Mouse (Mus musculus) cerebellum, adult 2 months (tissue): ENCODE measurements around the gene Aftph.

Experiments used
- CTCF ChIP-seq: fragments of 200-500 bp; IDR thresholded peaks from 2 replicates; pipeline ENCODE4 v1.5.1; 2011; ENCODE audit warnings: low read depth, mild to moderate bottlenecking, control low read depth, low read length, moderate library complexity, borderline replicate concordance; ENCODE audit not compliant: insufficient read depth
- POLR2A ChIP-seq: fragments of 200-500 bp; IDR thresholded peaks from 2 replicates; pipeline ENCODE4 v1.6.1; 2011; ENCODE audit warnings: low read length, control low read depth, borderline replicate concordance; ENCODE audit not compliant: insufficient read depth

DNA sequence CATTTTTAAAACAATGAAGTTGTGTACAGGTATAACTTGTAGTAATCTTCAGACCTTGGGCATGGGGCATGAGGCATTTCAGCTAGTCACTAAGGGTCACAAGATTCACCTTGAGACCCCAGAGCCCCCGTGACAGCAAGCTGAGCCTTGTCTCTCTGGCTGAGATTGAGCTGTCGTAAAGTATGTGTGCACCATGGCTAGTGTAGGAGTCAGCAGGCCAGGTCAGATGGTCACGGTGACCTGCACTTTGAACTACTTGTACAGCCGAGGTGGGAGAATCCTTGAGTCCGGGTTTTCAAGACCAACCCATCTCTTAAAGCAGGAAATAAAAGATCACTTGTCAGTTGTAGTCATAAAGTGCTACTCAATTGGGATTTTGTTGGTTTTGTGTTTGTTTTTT lies 98.2 kb downstream of the Aftph start:
- TF ChIP-seq CTCF (no peak), POLR2A (no peak)
